Mouse (Mus musculus): Measurements from ENCODE around the gene Mmp21.

- TF ChIP-seq EP300 (IDR thresholded peaks at IDR 0.05; ENCODE audit: low read depth) = no peak
- peak; percentile 53 for TF ChIP-seq CTCF (IDR thresholded peaks at IDR 0.05; ENCODE audit: low read depth)
Measured at GRCm38 (mm10) chr7:133676002-133676401, 3.9 kb downstream of the Mmp21 start.

All from liver, postnatal 0 days (tissue).